Mouse (Mus musculus): ENCODE data around the gene Yipf2. TPM values are rescaled to one million over a fixed set of nuclear protein-coding genes. Genes with fewer than 3 reads are reported as not detected.

The Yipf2 gene
- total and polyA plus RNA-seq, 2 experiments from 2014 or later = 17.0 to 21.7 TPM

DNA sequence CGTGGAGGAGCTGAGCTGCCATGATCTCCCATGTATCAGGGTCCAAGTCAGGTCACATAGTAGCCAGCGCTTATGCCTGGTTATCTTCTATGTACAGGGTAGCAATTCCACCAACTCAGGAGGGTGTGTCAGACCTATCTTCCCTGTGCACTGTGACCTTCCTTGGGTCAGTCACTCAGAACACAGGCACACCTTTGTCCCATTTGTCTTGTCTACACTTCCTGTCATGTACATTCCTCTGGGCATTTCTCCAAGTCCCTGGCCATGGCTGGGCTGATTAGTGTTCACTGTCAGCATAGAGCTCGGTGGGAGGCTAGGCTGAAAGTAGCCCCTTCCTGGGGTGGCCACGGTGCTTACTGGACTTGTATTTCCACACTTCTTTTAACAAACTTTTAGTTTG is 34.3 kb downstream of the Yipf2 start:
- 82% methylated on average over 4 of the region's 4 CpGs for WGBS
- TF ChIP-seq CTCF (IDR thresholded peaks at IDR 0.05) = no peak
- ATAC-seq (ENCODE audit: low FRiP score) = no peak
- Histone ChIP-seq H3K9me3 (ENCODE audit: low read length) (no peaks in the 10 kb centered on the region), H3K27ac (ENCODE audit: low read depth, low read length) (no peak overlapping the region), H3K36me3 (ENCODE audit: insufficient read depth, low read length) (0 out of 2 replicates have a peak, but pooled peaks cover 10% of the 10 kb centered on the region), H3K9ac (replicated peaks; ENCODE audit: low read length, poor library complexity, severe bottlenecking) (no peak overlapping the region), H3K4me3 (ENCODE audit: low read depth, low read length) (no peak overlapping the region), H3K27me3 (ENCODE audit: insufficient read depth, low read length) (no peaks in the 10 kb centered on the region), H3K4me2 (ENCODE audit: low read depth, low read length, poor library complexity, severe bottlenecking) (no peak overlapping the region), H3K4me1 (ENCODE audit: insufficient read depth, low read length) (no peaks in the 10 kb centered on the region)
- DNase-seq (ENCODE audit: low spot score) = peak; percentile 6

DNA sequence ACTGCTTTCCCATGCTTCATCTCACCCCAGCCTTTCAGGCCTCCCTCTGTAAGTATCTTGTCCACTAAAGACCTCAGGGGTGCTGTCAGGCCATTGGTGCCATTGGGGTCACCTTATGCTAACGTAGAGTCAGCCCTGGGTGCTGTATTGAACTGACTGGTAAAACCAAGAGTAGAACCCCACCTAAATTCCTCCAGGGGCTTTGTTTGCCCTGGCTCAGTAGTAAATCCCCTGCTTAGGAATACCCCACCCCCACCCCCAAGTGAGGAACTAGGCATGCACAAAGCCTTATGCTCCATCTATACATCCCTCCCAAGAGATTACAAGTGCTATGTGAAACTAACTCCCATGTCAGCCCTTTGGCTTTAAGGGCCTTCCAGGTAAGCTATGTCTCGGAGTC is 35.1 kb downstream of the Yipf2 start:
- no peak overlapping the region for H3K4me3 ChIP-seq (ENCODE audit: low read depth, low read length)
- no peak for DNase-seq (ENCODE audit: low spot score)
- H3K36me3 ChIP-seq (ENCODE audit: insufficient read depth, low read length) = 0 out of 2 replicates have a peak, but pooled peaks cover 10% of the 10 kb centered on the region
- H3K9me3 ChIP-seq (ENCODE audit: low read length) = no peaks in the 10 kb centered on the region
- no peaks in the 10 kb centered on the region for H3K4me1 ChIP-seq (ENCODE audit: insufficient read depth, low read length)
- H3K4me2 ChIP-seq (ENCODE audit: low read depth, low read length, poor library complexity, severe bottlenecking) = no peak overlapping the region
- no peaks in the 10 kb centered on the region for H3K27me3 ChIP-seq (ENCODE audit: insufficient read depth, low read length)
- no peak overlapping the region for H3K27ac ChIP-seq (ENCODE audit: low read depth, low read length)
- no peak for TF ChIP-seq CTCF (IDR thresholded peaks at IDR 0.05)
- ATAC-seq (ENCODE audit: low FRiP score) = no peak
- no peak overlapping the region for H3K9ac ChIP-seq (replicated peaks; ENCODE audit: low read length, poor library complexity, severe bottlenecking)
- WGBS = 87% methylated on average over 2 of the region's 2 CpGs

DNA sequence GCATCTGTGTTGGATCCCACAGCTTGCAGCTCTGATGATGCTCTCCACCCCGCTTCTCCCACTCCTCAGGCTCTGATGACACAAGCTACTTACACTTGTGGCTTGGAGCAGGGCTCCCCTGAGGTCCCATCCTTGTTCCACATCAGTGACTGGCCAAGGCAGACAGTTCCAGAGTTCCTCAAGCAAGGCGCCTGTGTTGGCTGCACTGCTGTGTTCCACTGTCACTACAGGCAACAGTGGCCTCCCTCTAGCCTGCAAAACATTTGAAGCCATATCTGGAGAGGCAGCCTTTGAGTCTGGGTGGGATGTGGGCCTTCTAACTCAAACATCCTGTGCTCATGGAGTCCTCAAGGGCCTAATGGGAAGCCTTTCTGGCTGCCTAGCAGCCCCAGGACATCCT is 35.6 kb downstream of the Yipf2 start:
- Histone ChIP-seq H3K4me2 (ENCODE audit: low read depth, low read length, poor library complexity, severe bottlenecking) (no peak overlapping the region), H3K9me3 (ENCODE audit: low read length) (no peaks in the 10 kb centered on the region), H3K27me3 (ENCODE audit: insufficient read depth, low read length) (no peaks in the 10 kb centered on the region), H3K27ac (ENCODE audit: low read depth, low read length) (no peak overlapping the region), H3K4me1 (ENCODE audit: insufficient read depth, low read length) (no peaks in the 10 kb centered on the region), H3K4me3 (ENCODE audit: low read depth, low read length) (no peak overlapping the region), H3K36me3 (ENCODE audit: insufficient read depth, low read length) (0 out of 2 replicates have a peak, but pooled peaks cover 10% of the 10 kb centered on the region), H3K9ac (replicated peaks; ENCODE audit: low read length, poor library complexity, severe bottlenecking) (no peak overlapping the region)
- no peak for TF ChIP-seq CTCF (IDR thresholded peaks at IDR 0.05)
- peak; percentile 8 for DNase-seq (ENCODE audit: low spot score)
- 90% methylated on average over 2 of the region's 2 CpGs for WGBS
- no peak for ATAC-seq (ENCODE audit: low FRiP score)

DNA sequence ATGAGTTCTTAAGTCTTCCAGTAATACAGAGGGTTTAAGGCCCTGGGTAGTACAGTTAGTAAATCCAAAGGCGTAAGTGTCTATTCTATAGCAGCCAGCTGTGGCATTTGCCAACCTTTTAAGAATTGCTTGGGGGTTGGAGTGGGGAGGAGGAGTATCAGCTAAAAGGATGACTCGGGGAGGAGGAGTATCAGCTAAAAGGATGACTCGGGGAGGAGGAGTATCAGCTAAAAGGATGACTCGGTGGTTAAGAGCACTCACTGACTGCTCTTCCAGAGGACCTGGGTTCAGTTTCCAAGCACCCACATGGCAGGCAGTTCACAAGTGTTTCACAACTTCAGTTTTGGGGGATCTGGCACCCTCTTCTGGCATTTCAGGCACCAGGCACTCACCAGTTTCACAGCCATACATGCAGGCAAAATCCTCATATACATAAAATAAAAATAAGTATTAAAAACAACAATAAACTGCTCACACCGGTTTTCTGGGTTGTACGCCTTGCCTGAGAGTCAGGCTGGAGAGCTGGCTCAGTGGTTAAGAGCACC is 37.4 kb downstream of the Yipf2 start:
- DNase-seq (ENCODE audit: low spot score) (no peak), ATAC-seq (ENCODE audit: low FRiP score) (no peak)
- H3K9ac ChIP-seq (replicated peaks; ENCODE audit: low read length, poor library complexity, severe bottlenecking) = no peak overlapping the region
- TF ChIP-seq CTCF (IDR thresholded peaks at IDR 0.05) = no peak
- no peak overlapping the region for H3K4me2 ChIP-seq (ENCODE audit: low read depth, low read length, poor library complexity, severe bottlenecking)
- no peaks in the 10 kb centered on the region for H3K9me3 ChIP-seq (ENCODE audit: low read length)
- H3K4me1 ChIP-seq (ENCODE audit: insufficient read depth, low read length) = no peaks in the 10 kb centered on the region
- H3K36me3 ChIP-seq (ENCODE audit: insufficient read depth, low read length) = peaks cover 10% of the 10 kb centered on the region; the same call in 1 of the 2 replicates
- H3K27me3 ChIP-seq (ENCODE audit: insufficient read depth, low read length) = no peaks in the 10 kb centered on the region
- WGBS = 87% methylated on average over 6 of the region's 6 CpGs
- H3K27ac ChIP-seq (ENCODE audit: low read depth, low read length) = no peak overlapping the region
- no peak overlapping the region for H3K4me3 ChIP-seq (ENCODE audit: low read depth, low read length)

- ATAC-seq (ENCODE audit: low FRiP score) (no peak), DNase-seq (ENCODE audit: low spot score) (no peak)
- Histone ChIP-seq H3K4me2 (ENCODE audit: low read depth, low read length, poor library complexity, severe bottlenecking) (no peak overlapping the region), H3K27ac (ENCODE audit: low read depth, low read length) (no peak overlapping the region), H3K27me3 (ENCODE audit: insufficient read depth, low read length) (no peaks in the 10 kb centered on the region), H3K9ac (replicated peaks; ENCODE audit: low read length, poor library complexity, severe bottlenecking) (no peak overlapping the region), H3K9me3 (ENCODE audit: low read length) (no peaks in the 10 kb centered on the region), H3K4me1 (ENCODE audit: insufficient read depth, low read length) (no peaks in the 10 kb centered on the region), H3K36me3 (ENCODE audit: insufficient read depth, low read length) (peaks cover 13% of the 10 kb centered on the region; the same call in 1 of the 2 replicates), H3K4me3 (ENCODE audit: low read depth, low read length) (no peak overlapping the region)
- WGBS = 90% methylated on average over 6 of the region's 6 CpGs
- TF ChIP-seq CTCF (IDR thresholded peaks at IDR 0.05) = no peak
Measured at GRCm38 (mm10) chr9:21553607-21554273, 38.9 kb downstream of the Yipf2 start.

GRCm38 (mm10) chr9:21551049-21551448 is 41.6 kb downstream of the Yipf2 start:
- no peak overlapping the region for H3K27ac ChIP-seq (ENCODE audit: low read depth, low read length)
- 90% methylated on average over 2 of the region's 2 CpGs for WGBS

More at GRCm38 (mm10) chr9:21551049-21551448, 41.6 kb downstream of the Yipf2 start:
- no peaks in the 10 kb centered on the region for H3K9me3 ChIP-seq (ENCODE audit: low read length)
- no peak overlapping the region for H3K4me3 ChIP-seq (ENCODE audit: low read depth, low read length)
- no peak for ATAC-seq (ENCODE audit: low FRiP score)
- H3K4me1 ChIP-seq (ENCODE audit: insufficient read depth, low read length) = peaks cover 6% of the 10 kb centered on the region
- no peak overlapping the region for H3K4me2 ChIP-seq (ENCODE audit: low read depth, low read length, poor library complexity, severe bottlenecking)
- DNase-seq (ENCODE audit: low spot score) = no peak
- peaks cover 10% of the 10 kb centered on the region; the same call in 1 of the 2 replicates for H3K36me3 ChIP-seq (ENCODE audit: insufficient read depth, low read length)
- no peak overlapping the region for H3K9ac ChIP-seq (replicated peaks; ENCODE audit: low read length, poor library complexity, severe bottlenecking)
- no peaks in the 10 kb centered on the region for H3K27me3 ChIP-seq (ENCODE audit: insufficient read depth, low read length)
- no peak for TF ChIP-seq CTCF (IDR thresholded peaks at IDR 0.05)

Data from midbrain, postnatal 0 days (tissue).